Mouse (Mus musculus): ENCODE data around the gene Boc.
"Not testable (repeated sequence)": the region's sequence is repeated elsewhere in the genome, so short reads cannot be mapped to it uniquely, and the experiment has no call there.

The Boc gene

DNA sequence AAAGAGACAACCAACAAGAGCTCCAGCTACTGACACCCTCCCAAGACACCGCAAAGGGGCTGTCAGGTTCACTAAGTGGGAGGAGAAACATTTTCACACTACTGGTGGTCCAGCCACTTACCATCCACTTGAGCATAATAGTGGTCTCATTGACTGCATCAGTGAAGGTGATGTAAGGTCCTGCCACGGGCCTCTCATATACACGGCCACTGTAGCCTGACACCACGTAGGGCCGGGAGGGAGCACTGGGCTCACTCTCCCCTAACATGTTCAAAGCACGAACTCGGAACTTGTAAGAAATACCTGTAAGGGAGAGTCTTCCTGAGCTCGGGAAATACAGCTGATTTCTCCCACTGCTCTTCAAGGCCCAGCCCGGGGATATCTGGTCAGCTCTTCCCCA is 67.6 kb downstream of the Boc start:
- no peak for DNase-seq (ENCODE audit: low spot score in 2 of 2)

DNA sequence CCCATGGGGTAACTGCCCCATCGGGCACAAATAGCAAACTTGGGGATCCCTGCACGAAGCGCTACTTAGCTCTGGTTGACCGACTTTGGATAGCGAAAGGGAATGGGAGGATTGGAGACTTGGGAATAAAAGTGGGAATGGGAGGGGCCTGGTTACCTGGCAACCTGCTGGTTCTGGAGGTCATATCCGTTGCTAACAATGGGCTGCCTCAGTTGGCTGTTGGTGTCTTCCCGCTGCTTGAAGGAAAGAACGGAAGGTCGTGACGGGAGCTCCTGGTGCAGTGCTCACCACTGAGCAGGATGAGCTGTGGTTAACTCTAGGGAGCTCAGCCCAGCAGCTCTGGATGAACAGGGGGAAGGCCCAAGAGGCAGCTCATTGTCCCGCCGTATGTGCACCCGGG is 71.5 kb downstream of the Boc start:
- no peak for DNase-seq (ENCODE audit: low spot score in 2 of 2)

DNA sequence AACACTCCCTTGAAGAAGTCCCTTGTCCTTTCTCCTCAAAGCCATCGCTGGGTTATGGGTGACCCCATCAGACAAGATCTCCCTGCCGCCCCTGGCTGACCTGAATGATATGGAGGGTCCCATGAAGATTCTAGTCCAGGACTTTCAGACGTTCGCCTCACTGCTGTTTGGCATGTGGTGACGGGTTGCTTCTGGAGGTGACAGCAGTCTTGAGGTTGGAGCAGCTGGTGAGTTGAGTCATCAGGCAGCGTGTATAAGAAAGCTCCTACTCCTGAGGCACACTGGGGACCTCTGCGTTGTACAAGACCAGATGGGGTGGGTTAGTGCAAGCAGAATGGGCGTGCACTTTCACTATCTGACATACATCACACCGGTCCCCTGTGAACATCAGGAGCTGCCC is 72.1 kb downstream of the Boc start:
- DNase-seq (ENCODE audit: low spot score in 2 of 2) = no peak

DNA sequence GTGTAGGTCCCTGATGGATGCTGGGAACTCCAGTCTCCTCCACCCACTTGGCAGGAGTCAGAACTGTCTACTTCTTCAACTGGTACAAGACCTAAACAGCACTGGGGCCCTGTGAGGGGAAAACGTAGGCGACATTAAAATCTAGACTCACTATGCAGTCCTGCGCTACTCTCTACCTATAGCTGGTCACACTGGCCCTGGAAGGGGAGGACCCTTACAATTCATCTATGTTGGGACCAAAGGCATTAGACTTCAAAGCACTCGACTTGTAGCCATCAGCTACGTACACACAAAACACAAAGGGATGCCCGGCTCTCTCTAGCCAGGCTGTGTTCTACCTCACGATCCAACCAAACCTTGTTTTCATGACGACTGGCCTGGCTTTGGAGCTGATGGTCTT is 73.0 kb downstream of the Boc start:
- no peak for DNase-seq (ENCODE audit: low spot score in 2 of 2)

DNA sequence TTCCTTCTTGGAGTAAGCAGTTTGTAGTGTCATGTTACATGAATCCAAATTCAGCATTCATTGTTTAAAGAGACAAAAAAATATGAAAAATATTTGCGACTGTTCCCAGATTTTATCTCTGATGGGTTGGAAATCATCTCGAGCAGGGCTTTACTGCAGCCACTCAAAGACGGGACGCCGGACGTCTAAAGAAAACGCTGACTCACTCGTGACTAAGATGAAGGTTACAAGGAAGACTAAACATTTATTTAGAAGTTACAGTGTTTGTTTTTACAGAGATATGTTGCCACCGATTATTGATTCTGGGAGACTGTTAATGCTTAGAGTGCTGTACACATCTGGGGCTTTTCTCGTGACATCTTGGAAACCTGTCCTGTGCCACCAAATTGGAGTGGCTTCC is 73.9 kb downstream of the Boc start:
- DNase-seq (ENCODE audit: low spot score in 2 of 2) = no peak

DNA sequence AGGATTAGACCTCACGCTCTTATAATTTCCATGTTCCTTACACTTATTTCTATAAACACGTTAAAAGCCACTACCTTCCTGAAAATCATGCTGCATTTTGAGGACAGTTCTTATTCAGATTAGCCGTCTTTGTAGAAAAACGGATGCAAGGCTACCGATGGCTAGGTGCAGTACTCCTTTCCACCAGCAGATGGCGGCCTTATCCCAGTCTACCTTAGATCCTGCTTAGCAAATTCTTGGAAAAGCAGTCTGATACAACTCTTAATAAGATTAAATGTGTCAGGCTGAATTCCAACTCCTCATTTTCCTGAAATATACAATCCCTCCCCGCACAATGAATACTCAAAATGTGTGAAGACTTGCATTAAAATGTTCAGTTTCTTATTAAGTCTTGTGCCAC is 74.6 kb downstream of the Boc start:
- peak; percentile 73 to 81 for DNase-seq (ENCODE audit: low spot score in 2 of 2)

DNA sequence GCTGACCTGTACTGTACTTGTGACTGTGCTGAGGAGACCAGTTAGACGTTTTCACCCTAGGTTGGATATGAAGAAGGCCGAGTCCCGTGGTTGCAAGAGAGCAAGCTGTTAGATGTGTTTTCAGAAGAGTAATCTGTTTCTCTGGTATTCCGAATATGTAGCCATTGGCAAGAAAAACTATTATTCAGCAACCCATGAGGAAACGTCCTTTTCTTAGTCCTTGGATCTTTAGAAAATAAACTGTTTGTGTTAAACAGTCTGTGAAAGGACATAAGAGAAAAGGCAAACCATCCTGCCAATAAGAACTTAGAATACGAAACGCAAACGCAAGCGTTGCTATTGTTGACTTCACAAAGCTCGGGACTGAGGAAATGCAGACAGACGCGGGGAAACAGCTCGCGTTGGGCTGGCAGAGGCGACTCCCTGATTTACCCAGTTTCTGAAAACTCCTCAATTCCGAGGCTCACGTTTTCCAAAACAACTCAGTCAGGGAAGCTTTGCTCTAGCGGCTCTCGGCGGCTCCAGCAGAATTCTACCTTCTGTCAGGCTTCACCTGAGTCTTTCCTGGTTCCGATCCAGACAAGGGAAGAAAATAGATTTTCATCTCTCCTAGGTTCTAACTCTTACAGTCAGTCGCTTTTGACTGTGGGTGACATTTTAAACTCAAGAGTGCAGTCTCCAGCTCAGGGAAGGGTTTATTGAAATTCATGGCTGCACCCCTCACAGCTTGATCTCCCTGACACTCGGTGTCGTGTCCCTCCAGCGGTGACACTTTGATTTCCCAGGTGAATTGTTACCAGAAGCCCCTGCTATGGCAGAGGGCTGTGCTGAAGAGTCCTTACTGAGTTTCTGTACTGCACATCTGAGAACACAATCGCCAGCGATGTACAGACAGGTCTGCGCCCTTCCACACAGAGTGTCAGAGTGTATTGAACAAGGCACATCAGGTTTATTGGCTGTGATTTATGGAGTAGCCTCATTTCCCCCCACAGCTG is 76.8 kb downstream of the Boc start:
- DNase-seq (ENCODE audit: low spot score in 2 of 2) = no peak

DNA sequence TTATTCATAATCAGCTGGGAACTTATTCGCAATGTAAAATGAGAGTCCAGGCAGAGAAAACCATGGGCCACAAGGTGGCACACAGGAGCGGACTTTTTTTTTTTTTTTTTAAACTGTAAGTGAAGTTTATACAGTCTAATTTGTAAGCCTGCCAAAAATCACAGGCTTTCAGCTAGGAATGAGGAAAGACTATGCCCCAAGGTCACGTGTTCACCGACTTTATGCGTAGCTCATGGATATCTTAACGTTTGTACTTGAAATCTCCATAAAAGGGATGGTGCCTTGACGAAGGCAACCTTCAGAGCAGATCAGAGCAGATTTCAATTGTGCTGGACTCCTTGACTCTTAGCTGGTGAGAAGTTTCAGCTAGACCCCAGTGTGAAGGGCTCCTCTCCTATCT is 78.1 kb downstream of the Boc start:
- DNase-seq (ENCODE audit: low spot score in 2 of 2) = no peak

DNA sequence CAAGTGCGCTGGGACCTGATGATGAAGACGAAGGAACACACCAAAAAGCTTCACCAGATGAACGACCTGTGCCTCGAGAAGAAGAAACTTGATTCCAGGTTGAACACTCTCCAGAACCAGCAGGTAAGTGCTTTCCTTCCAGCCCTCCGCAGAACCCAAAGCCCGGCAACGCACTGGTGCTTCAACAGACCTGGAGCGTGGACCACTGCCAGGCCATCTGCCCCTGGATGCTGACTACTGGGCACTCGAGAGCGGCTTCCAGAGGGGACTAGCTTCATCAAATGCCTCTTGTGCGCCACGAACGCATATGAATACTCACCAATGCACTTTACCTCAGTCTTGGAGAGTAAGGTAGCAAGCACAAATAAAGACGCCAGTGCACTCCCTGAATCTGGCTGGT is 78.8 kb downstream of the Boc start:
- DNase-seq (ENCODE audit: low spot score in 2 of 2) = no peak

DNA sequence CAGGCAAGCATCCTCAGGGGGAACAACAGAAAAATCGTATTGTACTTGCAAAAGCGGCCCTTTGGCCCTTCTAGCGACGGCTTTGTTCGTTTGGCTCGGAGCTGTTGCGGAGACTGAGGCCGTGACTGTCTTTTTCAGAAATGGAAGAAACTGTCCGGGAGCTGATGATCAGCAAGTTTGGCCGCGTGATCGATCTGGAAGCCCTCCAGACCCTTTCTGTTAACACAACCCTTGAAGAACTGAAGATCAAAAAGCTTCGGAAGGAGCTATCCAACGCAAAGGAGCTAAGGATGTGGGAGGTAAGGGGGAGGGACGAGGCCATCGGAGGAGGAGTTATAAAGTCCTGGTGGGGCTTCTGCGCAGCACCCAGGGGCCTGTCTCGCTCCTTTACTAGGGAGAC is 79.9 kb downstream of the Boc start:
- DNase-seq (ENCODE audit: low spot score in 2 of 2) = no peak

DNA sequence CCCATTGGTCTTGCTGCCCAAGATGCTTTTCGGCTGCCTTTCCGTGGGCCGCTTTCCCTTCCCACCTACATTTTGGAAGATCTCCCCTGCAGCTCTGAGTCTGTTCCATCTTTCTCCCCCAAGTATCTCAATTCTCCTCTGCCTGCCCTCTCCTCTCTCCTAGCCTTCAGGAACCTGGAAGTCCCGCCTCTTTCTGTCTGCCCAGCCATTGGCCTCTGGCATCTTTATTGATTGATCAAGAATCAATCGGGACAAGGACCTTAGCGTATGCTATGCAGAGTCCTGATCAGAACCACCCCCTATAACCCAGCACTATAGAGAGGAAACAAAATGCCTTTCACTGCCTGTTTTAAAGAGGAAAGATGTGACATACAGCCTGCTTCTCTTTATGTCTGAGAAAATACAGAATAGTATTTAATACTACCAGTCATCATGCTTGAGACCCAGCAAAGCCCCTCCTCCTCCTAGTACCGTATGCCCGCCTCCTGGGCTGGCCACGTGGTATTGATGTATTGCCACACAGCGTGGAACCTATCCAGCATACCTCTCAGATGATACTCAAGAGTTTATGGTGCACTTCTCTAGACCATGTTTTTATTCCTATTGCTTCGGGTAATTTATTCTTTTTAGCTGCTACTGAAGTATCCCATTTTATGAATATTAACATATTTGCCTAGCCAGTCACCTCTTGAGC is 82.9 kb downstream of the Boc start:
- DNase-seq (ENCODE audit: low spot score in 2 of 2) = no peak

DNA sequence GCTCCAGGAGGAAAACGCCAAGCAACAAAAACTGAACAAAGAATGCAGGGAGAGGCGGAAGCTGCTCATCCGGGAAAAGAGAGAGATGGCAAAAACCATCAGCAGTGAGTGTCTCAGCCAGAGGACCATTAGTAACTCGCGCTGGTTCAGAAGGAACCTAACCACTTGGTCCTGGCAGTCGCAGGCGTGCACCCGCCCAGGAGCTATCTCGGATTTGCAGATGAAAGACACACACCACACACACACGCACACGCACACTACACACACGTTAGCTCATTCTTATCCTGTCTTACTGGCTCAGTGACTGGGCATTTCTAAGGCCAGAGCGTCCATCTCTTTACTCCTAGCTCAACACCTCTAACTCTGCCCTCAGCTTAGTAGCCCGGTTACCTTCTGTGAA is 83.4 kb downstream of the Boc start:
- no peak for DNase-seq (ENCODE audit: low spot score in 2 of 2)

DNA sequence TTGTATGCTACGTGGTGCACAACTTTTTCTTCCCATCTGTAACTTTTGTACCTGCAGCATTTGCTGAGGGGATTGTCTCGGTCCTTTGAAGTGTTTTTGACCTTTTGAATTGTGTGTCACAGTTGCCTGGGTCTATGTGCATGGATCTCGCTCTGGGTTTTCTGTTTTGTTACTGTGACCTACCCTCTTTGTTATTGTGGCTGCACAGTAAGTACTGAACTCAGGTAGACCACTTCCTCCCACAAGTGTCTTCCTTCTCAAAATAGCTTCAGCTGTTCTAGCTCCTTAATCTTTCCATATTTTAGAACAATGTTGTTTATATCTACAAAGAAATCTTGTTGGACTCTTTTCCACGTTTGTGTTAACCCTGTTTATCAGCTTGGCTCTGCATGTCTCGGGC is 97.8 kb downstream of the Boc start:
- DNase-seq (ENCODE audit: low spot score in 2 of 2) = no peak

DNA sequence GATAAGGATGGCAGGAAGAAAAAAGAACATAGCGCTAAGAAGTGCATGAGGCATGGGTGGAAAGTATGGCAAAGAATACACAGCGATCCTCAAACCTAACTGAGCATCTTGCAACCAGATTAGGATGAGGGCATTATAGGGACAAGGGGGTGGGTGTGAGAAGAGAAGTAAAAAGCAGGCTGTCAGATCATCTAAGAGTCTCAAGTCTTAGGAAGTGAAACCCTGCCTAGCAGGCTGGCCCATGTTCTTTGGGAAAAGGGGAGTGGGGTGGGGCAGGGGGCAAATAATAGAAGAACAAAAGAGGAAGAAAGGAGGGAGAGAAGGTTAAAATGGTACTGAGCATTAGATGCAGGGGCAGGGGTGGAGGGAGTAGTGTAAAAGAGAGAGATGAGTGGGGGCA is 99.9 kb downstream of the Boc start:
- DNase-seq (ENCODE audit: low spot score in 2 of 2) = no peak

DNA sequence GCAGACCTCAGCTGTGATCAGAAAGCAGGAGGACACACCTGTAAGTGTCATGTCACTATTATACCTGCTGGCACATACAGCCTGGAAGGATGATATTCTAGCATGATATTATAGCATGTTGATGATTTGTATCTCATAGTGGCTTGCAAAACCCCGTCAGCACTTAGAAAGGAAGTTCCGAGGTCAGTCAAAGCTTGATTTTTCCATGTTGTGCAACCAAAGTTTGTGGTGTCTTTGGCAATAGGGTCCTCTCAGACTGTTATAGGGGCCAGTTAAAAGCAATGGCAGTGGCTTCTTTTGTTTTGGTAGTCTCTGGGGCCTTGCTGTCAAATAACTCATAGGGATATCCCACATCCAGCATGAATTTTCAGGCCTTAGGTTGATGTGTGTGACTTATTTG is 100.8 kb downstream of the Boc start:
- DNase-seq (ENCODE audit: low spot score in 2 of 2) = no peak

DNA sequence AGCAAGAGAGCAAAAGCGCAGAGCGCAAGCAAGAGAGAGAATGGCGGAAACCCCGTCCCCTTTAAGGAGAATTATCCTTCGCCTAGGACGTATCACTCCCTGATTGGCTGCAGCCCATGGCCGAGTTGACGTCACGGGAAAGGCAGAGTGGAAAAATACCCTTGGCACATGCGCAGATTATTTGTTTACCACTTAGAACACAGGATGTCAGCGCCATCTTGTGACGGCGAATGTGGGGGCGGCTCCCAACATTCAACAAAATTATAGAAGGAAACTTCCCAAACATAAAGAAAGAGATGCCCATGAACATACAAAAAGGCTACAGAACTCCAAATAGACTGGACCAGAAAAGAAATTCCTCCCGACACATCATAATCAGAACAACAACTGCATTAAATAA is 116.8 kb downstream of the Boc start:
- DNase-seq (ENCODE audit: low spot score in 2 of 2) = not testable (repeated sequence)

DNA sequence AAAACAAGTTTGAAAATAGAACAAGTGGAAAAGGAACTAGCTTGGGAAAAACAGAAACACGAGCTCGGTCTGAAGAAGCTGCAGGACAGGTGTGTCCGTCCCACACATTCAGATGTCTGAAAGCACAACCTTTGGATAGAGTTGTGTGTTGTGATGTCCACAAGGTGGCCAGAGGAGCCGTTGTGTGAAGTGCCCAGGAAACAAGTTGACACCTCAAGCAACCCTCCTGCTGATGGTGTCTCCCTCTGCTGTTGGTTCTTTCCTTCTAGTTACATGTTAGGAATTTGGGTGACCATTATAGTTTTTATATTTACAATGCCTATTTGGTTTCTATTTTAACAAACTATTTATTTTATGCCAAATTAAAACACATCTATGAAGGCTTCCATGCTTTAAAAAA is 123.2 kb downstream of the Boc start:
- DNase-seq (ENCODE audit: low spot score in 2 of 2) = no peak

All from urinary bladder, adult 18-20 months (tissue).